7 mouse cellular contexts compared by ENCODE assay signal in genomic region chr9:107547026-107547425, GRCm38 (mm10). TPM values are rescaled to one million over a fixed set of nuclear protein-coding genes. Genes with fewer than 3 reads are reported as not detected.
DNase-seq lines count a peak whose midpoint lies in the region; ATAC-seq lines count a peak whose summit lies in the region.

TSS of gene Zmynd10 (plus strand) at chr9:107547298.

- WGBS in embryonic facial prominence, embryonic 11.5 days, result 5% methylated on average over 20 of the region's 20 CpGs
- 2% methylated on average over 20 of the region's 20 CpGs for WGBS in intestine, embryonic 16.5 days

- peaks cover 5% of the 10 kb centered on the region; the same call in 1 of the 2 replicates for H3K27me3 ChIP-seq in embryonic facial prominence, embryonic 11.5 days (ENCODE audit: control insufficient read depth, insufficient read depth, low read length)
- H3K27me3 ChIP-seq in intestine, embryonic 16.5 days (replicated peaks; ENCODE audit: control insufficient read depth, insufficient read depth, low read length), result no peaks in the 10 kb centered on the region

- no peaks in the 10 kb centered on the region; the same call in 1 of the 2 replicates for H3K36me3 ChIP-seq in embryonic facial prominence, embryonic 11.5 days (replicated peaks; ENCODE audit: control insufficient read depth, insufficient read depth, low read depth, low read length)
- H3K36me3 ChIP-seq in intestine, embryonic 16.5 days (ENCODE audit: control insufficient read depth, insufficient read depth, low read length), result peaks cover 3% of the 10 kb centered on the region; the same call in 1 of the 2 replicates

- peak; percentile 64 for ATAC-seq in embryonic facial prominence, embryonic 11.5 days (replicated peaks; ENCODE audit: insufficient number of reproducible peaks, low FRiP score, low TSS enrichment, low read depth)
- peak; percentile 65 for ATAC-seq in granulocyte monocyte progenitor cell, adult 5-6 weeks (replicated peaks; ENCODE audit: poor library complexity, severe bottlenecking)
- ATAC-seq in intestine, embryonic 16.5 days, result peak; percentile 53

- H3K4me1 ChIP-seq in embryonic facial prominence, embryonic 11.5 days (ENCODE audit: control insufficient read depth, insufficient read depth, low read length), result no peaks in the 10 kb centered on the region; the same call in none of the 2 replicates
- peaks cover 34% of the 10 kb centered on the region for H3K4me1 ChIP-seq in intestine, embryonic 16.5 days (ENCODE audit: control insufficient read depth, insufficient read depth, low read length)

- peak within 1 kb of the TSS; percentile 44 for H3K4me2 ChIP-seq in embryonic facial prominence, embryonic 11.5 days (ENCODE audit: low read depth, low read length)
- peak within 1 kb of the TSS; percentile 50 for H3K4me2 ChIP-seq in intestine, embryonic 16.5 days (ENCODE audit: low read depth, low read length)

- H3K9ac ChIP-seq in embryonic facial prominence, embryonic 11.5 days (replicated peaks; ENCODE audit: low read length), result no peak within 1 kb of the TSS
- no peak within 1 kb of the TSS; the same call in 1 of the 2 replicates for H3K9ac ChIP-seq in intestine, embryonic 16.5 days (ENCODE audit: low read depth, low read length)

- H3K4me3 ChIP-seq in embryonic facial prominence, embryonic 11.5 days (ENCODE audit: low read depth, low read length), result no peak within 1 kb of the TSS; the same call in 1 of the 2 replicates
- peak within 1 kb of the TSS; percentile 6 for H3K4me3 ChIP-seq in intestine, embryonic 16.5 days (ENCODE audit: low read length)

- DNase-seq in adrenal gland, adult 2 months, result peak; percentile 94
- DNase-seq in embryonic facial prominence, embryonic 11.5 days (ENCODE audit: low spot score), result peak; percentile 98
- peak; percentile 84 to 87 for DNase-seq in left cerebral cortex, postnatal 36 days (ENCODE audit: low spot score in 2 of 2)
- DNase-seq in mesoderm, embryonic 11.5 days (ENCODE audit: low read depth, low spot score), result peak; percentile 93
- DNase-seq in right cerebral cortex, postnatal 36 days (ENCODE audit: low spot score in 2 of 2), result peak; percentile 81 to 84

- H3K27ac ChIP-seq in embryonic facial prominence, embryonic 11.5 days (replicated peaks; ENCODE audit: low read depth, low read length), result no peak within 1 kb of the TSS
- no peak within 1 kb of the TSS for H3K27ac ChIP-seq in intestine, embryonic 16.5 days (ENCODE audit: low read length)

- no peaks in the 10 kb centered on the region for H3K9me3 ChIP-seq in embryonic facial prominence, embryonic 11.5 days (replicated peaks; ENCODE audit: control insufficient read depth, low read length)
- H3K9me3 ChIP-seq in intestine, embryonic 16.5 days (ENCODE audit: control insufficient read depth, low read length), result no peaks in the 10 kb centered on the region

- intact Hi-C loops in left cerebral cortex, postnatal 36 days (cut with DNase I), result no loop called here

RNA-seq across cellular contexts. Expression of gene Zmynd10, which starts in this region (rescaled TPM):
- under 1 TPM; 0.45 to 0.52 TPM for total RNA-seq in adrenal gland, adult 2 months (2021)
- 0.37 and 0.61 TPM in 2 replicates for polyA plus RNA-seq in adrenal gland, adult 2 months (2012; rRNA removed)
- polyA plus RNA-seq in embryonic facial prominence, embryonic 11.5 days (2014; fragmentation: Nextera tagmentation; extraction: Ambion mirVana), result 0.93 and 1.1 TPM in 2 replicates
- not detected in 2 replicates for total RNA-seq in granulocyte monocyte progenitor cell, adult 5-6 weeks (2014; fragmentation: Nextera tagmentation)
- not detected in 2 replicates for total RNA-seq in granulocyte monocyte progenitor cell, adult 5-6 weeks (2017)
- 2.3 and 2.5 TPM in 2 replicates for polyA plus RNA-seq in intestine, embryonic 16.5 days (2015; fragmentation: Nextera tagmentation; extraction: Ambion mirVana)
- total RNA-seq in left cerebral cortex, postnatal 36 days (2021), result 1 to 10 TPM; 3.4 to 4.3 TPM

Comparison
In these comparisons a context has a peak if more than half of its experiments do, and no peak if none do; other contexts are left out.
1. Peak in DNase-seq in adrenal gland, adult 2 months; RNA of the gene not detected or under 1 TPM.
2. Peak in ATAC-seq in granulocyte monocyte progenitor cell, adult 5-6 weeks; RNA of the gene not detected or under 1 TPM.